Mouse (Mus musculus) E14TG2a.4 (cell line): Measurements from ENCODE around the gene Olfr1318.

Experiments used
- CTCF ChIP-seq: conservative IDR thresholded peaks from 2 replicates; pipeline ENCODE4 v1.5.1; 2014; ENCODE audit warnings: low read length
- NANOG ChIP-seq: IDR thresholded peaks from 2 replicates; pipeline ENCODE4 v1.6.1; 2014; ENCODE audit warnings: borderline replicate concordance, low read length, mixed read lengths

- no peak for TF ChIP-seq CTCF
- no peak for TF ChIP-seq NANOG
Measured at GRCm38 (mm10) chr2:112153898-112154297, at the start of gene Olfr1318.
